Mouse (Mus musculus) embryonic facial prominence, embryonic 11.5 days (tissue): Measurements from ENCODE around the gene Smok2a. TPM values are rescaled to one million over a fixed set of nuclear protein-coding genes. Genes with fewer than 3 reads are reported as not detected.
"Not testable (repeated sequence)": the region's sequence is repeated elsewhere in the genome, so short reads cannot be mapped to it uniquely, and the experiment has no call there.

Experiments
- ATAC-seq: fragments of 200-750 bp; cut with Nextera tagmentation; replicated peaks from 2 replicates; pipeline ENCODE4 v1.8.0; 2017; ENCODE audit warnings: low read depth; ENCODE audit not compliant: insufficient number of reproducible peaks, low FRiP score, low TSS enrichment
- DNase-seq: peaks from one replicate; pipeline ENCODE4 v3.0.0-alpha.2; 2015; ENCODE audit warnings: low spot score
- H3K27ac ChIP-seq: fragments of 300-500 bp; sonication (generic); replicated peaks from 2 replicates; pipeline ENCODE4 v1.5.1; 2014; ENCODE audit warnings: mild to moderate bottlenecking, low read depth, low read length, control low read depth
- H3K27me3 ChIP-seq: fragments of 300-500 bp; sonication (generic); 2 replicates; pipeline ENCODE4 v1.6.1; 2014; ENCODE audit warnings: mild to moderate bottlenecking, low read length, moderate library complexity, mixed read lengths; ENCODE audit not compliant: control insufficient read depth, insufficient read depth
- H3K36me3 ChIP-seq: fragments of 300-500 bp; sonication (generic); replicated peaks from 2 replicates; pipeline ENCODE4 v1.6.1; 2014; ENCODE audit warnings: low read depth, mild to moderate bottlenecking, low read length, moderate library complexity, mixed read lengths; ENCODE audit not compliant: control insufficient read depth, insufficient read depth
- H3K4me1 ChIP-seq: fragments of 300-500 bp; sonication (generic); 2 replicates; pipeline ENCODE4 v1.6.1; 2014; ENCODE audit warnings: low read length, mixed read lengths; ENCODE audit not compliant: control insufficient read depth, insufficient read depth
- H3K4me2 ChIP-seq: fragments of 300-500 bp; sonication (generic); 2 replicates; pipeline ENCODE4 v1.6.1; 2014; ENCODE audit warnings: low read depth, mild to moderate bottlenecking, control low read depth, low read length, moderate library complexity
- H3K4me3 ChIP-seq: fragments of 300-500 bp; sonication (generic); 2 replicates; pipeline ENCODE4 v1.5.1; 2014; ENCODE audit warnings: low read depth, low read length, control low read depth
- H3K9ac ChIP-seq: fragments of 300-500 bp; sonication (generic); replicated peaks from 2 replicates; pipeline ENCODE4 v1.6.1; 2014; ENCODE audit warnings: mild to moderate bottlenecking, control low read depth, low read length
- H3K9me3 ChIP-seq: fragments of 300-500 bp; sonication (generic); replicated peaks from 2 replicates; pipeline ENCODE4 v1.6.1; 2016; ENCODE audit warnings: mild to moderate bottlenecking, low read length, inconsistent platforms, mixed read lengths; ENCODE audit not compliant: control insufficient read depth
- WGBS: fragments of 180-500 bp; shearing (Covaris S2); extraction: QIAGEN DNeasy Blood & Tissue Kit; methylation state at CpG from one replicate; pipeline ENCODE4 v1.1.7; 2014; 5-methylcytosine and 5-hydroxymethylcytosine counted together
- polyA plus RNA-seq: library from polyadenylated mRNA; unstranded; fragments of >200 nt; fragmentation: Nextera tagmentation; extraction: Ambion mirVana; gene quantifications from 2 replicates; pipeline ENCODE4 v1.2.1, GENCODE M21; 2014

The Smok2a gene
- polyA plus RNA-seq, 1 experiment from 2014 or later = not detected

GRCm38 (mm10) chr17:13184514-13184913 lies 36.5 kb upstream of the Smok2a start:
- not testable (repeated sequence) for H3K27ac ChIP-seq, ATAC-seq, H3K36me3 ChIP-seq, H3K4me3 ChIP-seq, DNase-seq, H3K9ac ChIP-seq, H3K9me3 ChIP-seq, H3K4me1 ChIP-seq, H3K27me3 ChIP-seq, H3K4me2 ChIP-seq
- WGBS = 92% methylated on average over 4 of the region's 5 CpGs

- not testable (repeated sequence) for H3K27ac ChIP-seq, H3K36me3 ChIP-seq, ATAC-seq, H3K4me2 ChIP-seq, H3K4me1 ChIP-seq, H3K27me3 ChIP-seq, H3K9ac ChIP-seq, DNase-seq, H3K4me3 ChIP-seq, H3K9me3 ChIP-seq
- WGBS = 84% methylated on average over 6 of the region's 6 CpGs
Measured at GRCm38 (mm10) chr17:13186541-13186940, 34.4 kb upstream of the Smok2a start.

- H3K27me3 ChIP-seq, H3K9me3 ChIP-seq, ATAC-seq, H3K27ac ChIP-seq, H3K4me1 ChIP-seq, H3K4me2 ChIP-seq, H3K36me3 ChIP-seq, H3K4me3 ChIP-seq, H3K9ac ChIP-seq, DNase-seq: not testable (repeated sequence)
- WGBS = 77% methylated on average over 6 of the region's 6 CpGs
Measured at GRCm38 (mm10) chr17:13187621-13188020, 33.4 kb upstream of the Smok2a start.

- H3K4me1 ChIP-seq, H3K9me3 ChIP-seq: not testable (repeated sequence)
Measured at GRCm38 (mm10) chr17:13188846-13189245, 32.1 kb upstream of the Smok2a start.

GRCm38 (mm10) chr17:13190836-13191583 lies 30.0 kb upstream of the Smok2a start:
- not testable (repeated sequence) for H3K36me3 ChIP-seq, H3K4me3 ChIP-seq, H3K27ac ChIP-seq, H3K9me3 ChIP-seq, ATAC-seq, H3K27me3 ChIP-seq, DNase-seq, H3K9ac ChIP-seq, H3K4me2 ChIP-seq, H3K4me1 ChIP-seq
- WGBS = 88% methylated on average over 10 of the region's 10 CpGs

More at GRCm38 (mm10) chr17:13188846-13189245, 32.1 kb upstream of the Smok2a start:
- H3K4me2 ChIP-seq, ATAC-seq, H3K36me3 ChIP-seq, H3K27me3 ChIP-seq, H3K27ac ChIP-seq, H3K4me3 ChIP-seq, DNase-seq, H3K9ac ChIP-seq: not testable (repeated sequence)
- WGBS = 89% methylated on average over 2 of the region's 2 CpGs

GRCm38 (mm10) chr17:13196486-13196885 lies 24.5 kb upstream of the Smok2a start:
- H3K9me3 ChIP-seq, H3K27ac ChIP-seq, H3K9ac ChIP-seq, ATAC-seq, H3K4me2 ChIP-seq, H3K4me3 ChIP-seq, DNase-seq, H3K27me3 ChIP-seq, H3K4me1 ChIP-seq, H3K36me3 ChIP-seq: not testable (repeated sequence)
- 71% methylated on average over 4 of the region's 4 CpGs for WGBS

GRCm38 (mm10) chr17:13198812-13199211 lies 22.2 kb upstream of the Smok2a start:
- not testable (repeated sequence) for DNase-seq, H3K9me3 ChIP-seq, H3K4me1 ChIP-seq, H3K4me2 ChIP-seq, H3K27me3 ChIP-seq, H3K9ac ChIP-seq, ATAC-seq, H3K27ac ChIP-seq, H3K36me3 ChIP-seq, H3K4me3 ChIP-seq
- 84% methylated on average over 2 of the region's 2 CpGs for WGBS

- WGBS = 83% methylated on average over 8 of the region's 9 CpGs
- not testable (repeated sequence) for DNase-seq, H3K27me3 ChIP-seq, H3K4me2 ChIP-seq, H3K27ac ChIP-seq, ATAC-seq, H3K9ac ChIP-seq, H3K36me3 ChIP-seq, H3K9me3 ChIP-seq, H3K4me1 ChIP-seq, H3K4me3 ChIP-seq
Measured at GRCm38 (mm10) chr17:13199880-13200409, 21.0 kb upstream of the Smok2a start.
